Mouse (Mus musculus) yolk sac, embryonic 10.5 days (tissue): ENCODE results near the gene Gm5800.
"Not testable (repeated sequence)": the region's sequence is repeated elsewhere in the genome, so short reads cannot be mapped to it uniquely, and the experiment has no call there.

Experiments used
- DNase-seq: peaks from one replicate; pipeline ENCODE4 v3.0.0-alpha.2; 2017; ENCODE audit warnings: low spot score

The Gm5800 gene

GRCm38 (mm10) chr14:51717083-51717482 is at the start of gene Gm5800:
Gene Gm5800, minus strand, starts transcription at chr14:51717183.
- DNase-seq, result no peak

- DNase-seq, result no peak
These were observed 39.0 kb upstream of the Gm5800 start for GRCm38 (mm10) chr14:51755944-51756343.

DNA sequence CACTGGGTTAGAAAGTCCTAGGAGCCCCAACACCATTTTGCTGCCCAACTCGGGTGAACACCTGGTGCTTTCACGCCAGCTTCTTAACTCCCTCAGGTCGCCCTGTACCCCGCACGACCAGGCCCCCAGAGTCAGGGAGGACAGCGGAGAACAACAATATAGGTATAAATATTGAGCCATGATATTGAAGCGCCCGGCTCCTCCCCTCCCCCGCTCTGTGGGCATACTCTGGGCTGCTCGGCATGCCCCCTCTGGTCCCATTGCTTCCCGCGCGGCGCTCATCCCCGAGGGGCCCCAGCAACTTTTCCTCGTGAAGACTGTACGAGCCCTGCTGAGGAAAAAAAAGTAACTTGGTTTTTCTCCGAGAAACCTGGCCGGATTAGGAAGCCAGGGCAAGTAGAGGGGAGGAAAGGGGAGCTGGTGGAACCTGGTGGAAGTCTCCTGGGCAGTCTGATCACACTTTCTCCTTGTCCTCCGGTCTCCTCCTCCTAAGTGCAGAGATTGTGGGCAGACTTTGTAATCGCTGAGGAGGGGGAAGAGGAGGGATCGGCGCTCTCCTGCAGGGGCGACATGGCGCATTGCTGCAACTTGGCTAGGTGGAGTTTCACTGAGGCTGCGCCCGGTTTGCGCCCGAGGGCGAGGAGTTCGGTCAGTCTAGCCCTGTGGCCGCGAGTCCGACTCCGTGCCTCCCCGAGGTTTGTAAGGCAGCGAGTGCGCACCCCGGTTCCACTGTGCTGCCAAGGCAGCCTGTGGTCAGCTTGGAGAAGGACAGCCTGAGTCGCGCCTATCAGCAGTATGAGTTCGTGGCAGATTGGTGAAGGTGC is 23.6 kb upstream of the Gm5800 start:
- DNase-seq, result no peak

GRCm38 (mm10) chr14:51739150-51739993 is 22.4 kb upstream of the Gm5800 start:
- no peak for DNase-seq

- DNase-seq, result no peak
These were observed 21.6 kb upstream of the Gm5800 start for GRCm38 (mm10) chr14:51738411-51739149.

- no peak for DNase-seq
These were observed 21.0 kb upstream of the Gm5800 start for GRCm38 (mm10) chr14:51737967-51738366.

DNA sequence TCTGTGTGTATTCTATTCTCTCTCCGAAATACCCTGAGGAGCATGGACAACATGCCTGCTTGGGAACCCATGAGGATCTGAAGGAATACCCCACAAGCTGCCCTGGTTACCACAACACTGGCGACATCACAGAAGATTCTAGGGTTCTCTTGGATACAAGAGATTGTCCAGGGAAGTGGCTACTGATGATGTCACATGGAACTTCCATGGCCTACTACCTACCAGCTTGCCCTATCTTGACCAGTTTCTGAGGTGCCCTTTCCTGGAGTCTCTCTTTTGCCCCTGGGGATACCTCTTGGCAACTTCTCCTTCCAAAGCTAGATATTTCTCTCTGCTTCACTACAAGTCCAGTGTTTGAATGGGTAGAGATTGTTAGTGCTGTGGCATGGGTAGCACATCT is 21.6 kb downstream of the Gm5800 start, which contains the start of gene Gm17079:
Gm17079 (minus strand) TSS at position 101 of the 400 bp plus-strand sequence.
- not testable (repeated sequence) for DNase-seq

DNA sequence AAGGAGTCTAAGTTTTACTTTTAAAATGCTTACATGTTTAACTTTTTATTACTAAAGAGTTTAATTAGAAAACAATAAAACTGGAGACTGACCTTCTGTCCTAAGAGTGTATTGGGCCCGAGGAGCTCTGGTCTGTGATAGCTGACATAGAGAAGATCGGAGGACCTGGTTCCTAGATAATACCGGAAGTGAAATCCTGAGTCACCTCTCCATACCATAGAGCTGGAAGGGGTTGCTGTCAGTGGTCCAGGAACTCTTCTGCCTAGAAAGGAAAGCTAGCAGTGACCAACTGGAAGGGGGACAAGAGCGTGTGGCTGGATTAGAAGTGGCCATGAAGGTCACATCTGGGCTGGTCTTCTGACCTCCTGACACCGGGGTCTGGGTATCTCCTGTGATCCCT is 39.7 kb downstream of the Gm5800 start:
- DNase-seq, result no peak
